In the genomic region with DNA sequence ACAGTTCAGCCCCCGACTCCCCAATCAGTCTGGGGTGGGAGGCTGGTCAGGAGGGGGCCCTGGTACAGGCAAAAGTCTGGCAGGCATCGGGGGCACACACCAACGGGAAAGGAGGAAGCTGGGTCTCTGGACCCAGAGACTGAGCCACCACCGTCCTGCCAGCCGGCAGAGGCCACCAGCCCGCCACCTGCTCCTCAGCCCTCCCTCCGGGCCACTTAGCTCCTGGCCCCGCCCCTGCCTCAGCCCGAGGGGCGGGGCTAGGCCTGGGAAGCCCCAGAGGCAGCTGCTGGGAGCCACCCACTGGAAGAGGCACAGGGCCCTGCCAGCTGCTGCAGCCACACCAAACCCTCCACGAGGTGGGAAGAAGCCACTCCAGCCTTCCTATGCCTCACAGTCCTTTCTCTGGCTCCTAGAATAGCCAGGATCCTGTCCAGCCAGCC, we compare ENCODE assay signal across 8 mouse cellular contexts. TPM values are rescaled to one million over a fixed set of nuclear protein-coding genes. Genes with fewer than 3 reads are reported as not detected.
DNase-seq lines count a peak whose midpoint lies in the region; ATAC-seq and TF ChIP-seq lines count a peak whose summit lies in the region.

A gene (minus strand): TSS at position 186 of the 440 bp plus-strand sequence.

- H3K4me1 ChIP-seq in ES-Bruce4 (ENCODE audit: control insufficient read depth, insufficient read depth, low read length): peaks cover 8% of the 10 kb centered on the region
- H3K4me1 ChIP-seq in forebrain, embryonic 15.5 days: peaks cover 50% of the 10 kb centered on the region
- H3K4me1 ChIP-seq in olfactory bulb, adult 2 months (ENCODE audit: control insufficient read depth, insufficient read depth, low read length): peaks cover 40% of the 10 kb centered on the region

- peak within 1 kb of the TSS; percentile 45 for H3K4me2 ChIP-seq in forebrain, embryonic 15.5 days (replicated peaks)

- DNase-seq in adrenal gland, postnatal 4 days (ENCODE audit: low spot score in 2 of 2): peak in 1 of 2 experiments; percentile 33
- peak; percentile 81 to 83 for DNase-seq in heart, postnatal 14 days
- peak; percentile 76 to 87 for DNase-seq in kidney, postnatal 36 days
- peak; percentile 89 for DNase-seq in lung, postnatal 10 days
- DNase-seq in thymus, postnatal 14 days: peak; percentile 94

- H3K27me3 ChIP-seq in ES-Bruce4 (ENCODE audit: control insufficient read depth, insufficient read depth, low read length, poor library complexity, severe bottlenecking): no peaks in the 10 kb centered on the region
- no peaks in the 10 kb centered on the region for H3K27me3 ChIP-seq in forebrain, embryonic 15.5 days

- ATAC-seq in forebrain, embryonic 15.5 days (replicated peaks): peak; percentile 68

- H3K4me3 ChIP-seq in ES-Bruce4 (ENCODE audit: low read depth, low read length): peak within 1 kb of the TSS; percentile 65
- peak within 1 kb of the TSS; percentile 38 for H3K4me3 ChIP-seq in forebrain, embryonic 15.5 days
- H3K4me3 ChIP-seq in olfactory bulb, adult 2 months (ENCODE audit: insufficient read depth, low read depth, low read length): 0 out of 2 replicates have a peak within 1 kb of the TSS, but pooled peaks have one; percentile 6

- H3K27ac ChIP-seq in ES-Bruce4 (ENCODE audit: insufficient read depth, low read length): no peak within 1 kb of the TSS
- H3K27ac ChIP-seq in forebrain, embryonic 15.5 days (replicated peaks): peak within 1 kb of the TSS; percentile 95
- peak within 1 kb of the TSS; percentile 37 for H3K27ac ChIP-seq in olfactory bulb, adult 2 months (ENCODE audit: insufficient read depth, low read depth, low read length)

- peaks cover 6% of the 10 kb centered on the region; the same call in 1 of the 2 replicates for H3K36me3 ChIP-seq in ES-Bruce4 (ENCODE audit: control insufficient read depth, insufficient read depth, low read length, poor library complexity, severe bottlenecking)
- no peaks in the 10 kb centered on the region for H3K36me3 ChIP-seq in forebrain, embryonic 15.5 days

- WGBS in forebrain, embryonic 15.5 days: 4% methylated on average over 11 of the region's 11 CpGs
- 6% methylated on average over 11 of the region's 11 CpGs for WGBS in olfactory bulb, adult 2 months

- TF ChIP-seq EP300 in ES-Bruce4 (IDR thresholded peaks at IDR 0.05; ENCODE audit: insufficient read depth, low read depth, low read length): no peak

- intact Hi-C loops in heart, postnatal 14 days (cut with DNase I): no loop called here

- peak; percentile 70 for TF ChIP-seq POLR2A in ES-Bruce4 (IDR thresholded peaks at IDR 0.05; ENCODE audit: insufficient read depth, low read length)
- TF ChIP-seq POLR2A in olfactory bulb, adult 2 months (IDR thresholded peaks at IDR 0.05; ENCODE audit: insufficient read depth, low read depth, low read length): no peak

- peak within 1 kb of the TSS; percentile 67 for H3K9ac ChIP-seq in ES-Bruce4 (ENCODE audit: low read depth, poor library complexity, severe bottlenecking)
- peak within 1 kb of the TSS; percentile 40 for H3K9ac ChIP-seq in forebrain, embryonic 15.5 days (replicated peaks)

- no peaks in the 10 kb centered on the region for H3K9me3 ChIP-seq in ES-Bruce4 (replicated peaks; ENCODE audit: control insufficient read depth, insufficient read depth, low read length, poor library complexity, severe bottlenecking)
- no peaks in the 10 kb centered on the region for H3K9me3 ChIP-seq in forebrain, embryonic 15.5 days

- no peak for TF ChIP-seq CTCF in ES-Bruce4 (IDR thresholded peaks at IDR 0.05; ENCODE audit: low read depth, low read length)
- TF ChIP-seq CTCF in olfactory bulb, adult 2 months (IDR thresholded peaks at IDR 0.05; ENCODE audit: insufficient read depth, low read depth, low read length): no peak

RNA-seq across cellular contexts. Expression of the gene that starts here (rescaled TPM):
- 4.4 and 5.2 TPM in 2 replicates for polyA plus RNA-seq in ES-Bruce4 (2011; ENCODE audit: insufficient read depth, insufficient read length, low read depth, missing spikeins)
- total RNA-seq in adrenal gland, postnatal 4 days (2021): 10 to 100 TPM; 18.3 to 20.0 TPM
- 77.9 and 85.9 TPM in 2 replicates for polyA plus RNA-seq in forebrain, embryonic 15.5 days (2015; fragmentation: Nextera tagmentation; extraction: Ambion mirVana)
- 10 to 100 TPM; 14.0 to 14.6 TPM for total RNA-seq in heart, postnatal 14 days (2021)
- not detected in 2 replicates for polyA plus RNA-seq in olfactory bulb, adult 2 months (2012; ENCODE audit: insufficient read depth, insufficient read length, low replicate concordance, missing spikeins)

Comparison
In these comparisons a context has a peak if more than half of its experiments do, and no peak if none do; other contexts are left out.
1. H3K4me3 ChIP-seq: peak in every context shown above with its lines; median percentile 65 in ES-Bruce4; 38 in forebrain, embryonic 15.5 days; 6 in olfactory bulb, adult 2 months.